Mouse (Mus musculus): ENCODE data around the gene Nova2.

GRCm38 (mm10) chr7:18962795-18963194, 37.1 kb downstream of the Nova2 start:
- no peak for TF ChIP-seq GATA1 (IDR thresholded peaks at IDR 0.05; ENCODE audit: low read length)
- no peak for TF ChIP-seq TAL1 (IDR thresholded peaks at IDR 0.05; ENCODE audit: low read length)
